Mouse (Mus musculus): ENCODE results near the gene Foxg1. TPM values are rescaled to one million over a fixed set of nuclear protein-coding genes. Genes with fewer than 3 reads are reported as not detected.
A peak's percentile ranks its signal among the peaks of the same experiment; 100 is the strongest.

Gene Foxg1
- polyA plus RNA-seq, 1 experiment, result 4.8 TPM

DNA sequence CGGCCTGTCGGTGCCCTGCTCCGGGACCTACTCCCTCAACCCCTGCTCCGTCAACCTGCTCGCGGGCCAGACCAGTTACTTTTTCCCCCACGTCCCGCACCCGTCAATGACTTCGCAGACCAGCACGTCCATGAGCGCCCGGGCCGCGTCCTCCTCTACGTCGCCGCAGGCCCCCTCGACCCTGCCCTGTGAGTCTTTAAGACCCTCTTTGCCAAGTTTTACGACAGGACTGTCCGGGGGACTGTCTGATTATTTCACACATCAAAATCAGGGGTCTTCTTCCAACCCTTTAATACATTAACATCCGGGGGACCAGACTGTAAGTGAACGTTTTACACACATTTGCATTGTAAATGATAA lies 3.2 kb downstream of the Foxg1 start:
- 16% methylated on average over 23 of the region's 23 CpGs for WGBS
- H3K4me3 ChIP-seq (ENCODE audit: control insufficient read depth, insufficient read depth, low read length), result peak overlapping the region; percentile 25; the same call in 1 of the 2 replicates
- no peak for TF ChIP-seq POLR2A (IDR thresholded peaks at IDR 0.05; ENCODE audit: control insufficient read depth, extremely low read depth, insufficient read depth, low read length, poor library complexity)
- TF ChIP-seq CTCF (IDR thresholded peaks at IDR 0.05; ENCODE audit: borderline replicate concordance, control insufficient read depth, extremely low read depth, insufficient read depth, low read length, poor library complexity), result no peak

GRCm38 (mm10) chr12:49386081-49386805 lies 3.8 kb downstream of the Foxg1 start:
- Histone ChIP-seq H3K36me3 (ENCODE audit: control insufficient read depth, insufficient read depth, low read length) (no peaks in the 10 kb centered on the region), H3K27ac (ENCODE audit: control insufficient read depth, insufficient read depth, low read length) (no peak overlapping the region), H3K27me3 (ENCODE audit: control insufficient read depth, insufficient read depth, low read length) (peaks cover 7% of the 10 kb centered on the region; the same call in 1 of the 2 replicates), H3K4me3 (ENCODE audit: control insufficient read depth, insufficient read depth, low read length) (no peak overlapping the region), H3K4me1 (replicated peaks; ENCODE audit: control insufficient read depth, insufficient read depth, low read length) (no peaks in the 10 kb centered on the region)
- TF ChIP-seq CTCF (IDR thresholded peaks at IDR 0.05; ENCODE audit: borderline replicate concordance, control insufficient read depth, extremely low read depth, insufficient read depth, low read length, poor library complexity), result no peak
- no peak for TF ChIP-seq POLR2A (IDR thresholded peaks at IDR 0.05; ENCODE audit: control insufficient read depth, extremely low read depth, insufficient read depth, low read length, poor library complexity)
- 21% methylated on average over 10 of the region's 10 CpGs for WGBS
- no peak for DNase-seq

More for the DNA sequence above, 3.2 kb downstream of the Foxg1 start:
- Histone ChIP-seq H3K36me3 (ENCODE audit: control insufficient read depth, insufficient read depth, low read length) (no peaks in the 10 kb centered on the region), H3K27ac (ENCODE audit: control insufficient read depth, insufficient read depth, low read length) (no peak overlapping the region), H3K27me3 (ENCODE audit: control insufficient read depth, insufficient read depth, low read length) (peaks cover 5% of the 10 kb centered on the region; the same call in 1 of the 2 replicates), H3K4me1 (replicated peaks; ENCODE audit: control insufficient read depth, insufficient read depth, low read length) (no peaks in the 10 kb centered on the region)
- DNase-seq, result no peak

GRCm38 (mm10) chr12:49387856-49388598 lies 5.6 kb downstream of the Foxg1 start:
- WGBS, result 35% methylated on average over 2 of the region's 2 CpGs
- DNase-seq, result no peak
- peaks cover 12% of the 10 kb centered on the region; the same call in 1 of the 2 replicates for H3K27me3 ChIP-seq (ENCODE audit: control insufficient read depth, insufficient read depth, low read length)

DNA sequence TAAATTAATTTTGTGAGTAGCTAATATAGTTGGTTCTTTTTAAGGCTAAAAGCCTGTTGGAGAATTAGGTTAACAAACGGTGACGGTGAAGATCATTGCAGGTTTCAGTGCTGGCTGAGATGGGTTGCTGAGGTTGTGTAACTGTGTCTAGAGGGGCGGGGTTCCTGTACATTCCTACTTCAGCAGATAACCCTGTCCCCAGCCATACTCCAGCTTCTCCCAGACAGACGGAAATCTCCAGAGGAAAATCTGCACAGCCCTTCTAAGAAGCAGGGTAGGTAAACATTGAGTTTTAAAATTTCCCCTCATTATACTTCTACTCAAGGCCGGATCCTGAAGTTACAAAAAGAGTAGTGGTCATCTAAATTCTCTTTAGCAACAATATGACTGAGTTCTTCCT lies 7.2 kb downstream of the Foxg1 start:
- WGBS, result 12% methylated on average over 5 of the region's 5 CpGs
- Histone ChIP-seq H3K4me3 (ENCODE audit: control insufficient read depth, insufficient read depth, low read length) (no peak overlapping the region), H3K27me3 (ENCODE audit: control insufficient read depth, insufficient read depth, low read length) (peaks cover 8% of the 10 kb centered on the region; the same call in 1 of the 2 replicates), H3K27ac (ENCODE audit: control insufficient read depth, insufficient read depth, low read length) (no peak overlapping the region), H3K4me1 (replicated peaks; ENCODE audit: control insufficient read depth, insufficient read depth, low read length) (no peaks in the 10 kb centered on the region), H3K36me3 (ENCODE audit: control insufficient read depth, insufficient read depth, low read length) (no peaks in the 10 kb centered on the region)
- TF ChIP-seq POLR2A (IDR thresholded peaks at IDR 0.05; ENCODE audit: control insufficient read depth, extremely low read depth, insufficient read depth, low read length, poor library complexity) (no peak), CTCF (IDR thresholded peaks at IDR 0.05; ENCODE audit: borderline replicate concordance, control insufficient read depth, extremely low read depth, insufficient read depth, low read length, poor library complexity) (no peak)
- DNase-seq, result no peak

More at GRCm38 (mm10) chr12:49387856-49388598, 5.6 kb downstream of the Foxg1 start:
- H3K4me3 ChIP-seq (ENCODE audit: control insufficient read depth, insufficient read depth, low read length), result no peak overlapping the region
- H3K27ac ChIP-seq (ENCODE audit: control insufficient read depth, insufficient read depth, low read length), result no peak overlapping the region
- H3K36me3 ChIP-seq (ENCODE audit: control insufficient read depth, insufficient read depth, low read length), result no peaks in the 10 kb centered on the region
- no peak for TF ChIP-seq POLR2A (IDR thresholded peaks at IDR 0.05; ENCODE audit: control insufficient read depth, extremely low read depth, insufficient read depth, low read length, poor library complexity)
- no peak for TF ChIP-seq CTCF (IDR thresholded peaks at IDR 0.05; ENCODE audit: borderline replicate concordance, control insufficient read depth, extremely low read depth, insufficient read depth, low read length, poor library complexity)
- no peaks in the 10 kb centered on the region for H3K4me1 ChIP-seq (replicated peaks; ENCODE audit: control insufficient read depth, insufficient read depth, low read length)

DNA sequence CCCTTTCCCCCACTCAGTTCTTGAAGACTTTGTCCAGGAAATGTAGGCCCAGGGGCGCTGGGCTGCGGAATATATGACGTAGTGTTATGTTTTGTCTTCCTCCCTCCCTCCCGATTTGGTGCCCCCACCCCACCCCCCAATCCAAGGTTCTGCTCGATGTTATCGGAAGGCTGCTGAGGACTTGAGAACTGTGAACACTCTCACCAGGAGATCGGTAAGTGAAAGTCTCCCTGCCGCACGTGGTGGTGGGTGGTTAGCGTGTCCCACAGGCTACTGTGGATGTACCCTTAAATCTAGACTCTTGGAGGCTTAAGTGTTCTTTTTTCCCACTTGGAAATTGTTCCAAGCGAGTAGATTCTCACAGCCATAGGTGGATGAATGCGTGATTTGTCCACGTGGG lies 7.8 kb downstream of the Foxg1 start:
- no peak for DNase-seq
- Histone ChIP-seq H3K4me3 (ENCODE audit: control insufficient read depth, insufficient read depth, low read length) (no peak overlapping the region), H3K27ac (ENCODE audit: control insufficient read depth, insufficient read depth, low read length) (no peak overlapping the region; the same call in 1 of the 2 replicates), H3K4me1 (replicated peaks; ENCODE audit: control insufficient read depth, insufficient read depth, low read length) (no peaks in the 10 kb centered on the region), H3K27me3 (ENCODE audit: control insufficient read depth, insufficient read depth, low read length) (peaks cover 8% of the 10 kb centered on the region; the same call in 1 of the 2 replicates), H3K36me3 (ENCODE audit: control insufficient read depth, insufficient read depth, low read length) (no peaks in the 10 kb centered on the region)
- TF ChIP-seq CTCF (IDR thresholded peaks at IDR 0.05; ENCODE audit: borderline replicate concordance, control insufficient read depth, extremely low read depth, insufficient read depth, low read length, poor library complexity), result no peak
- no peak for TF ChIP-seq POLR2A (IDR thresholded peaks at IDR 0.05; ENCODE audit: control insufficient read depth, extremely low read depth, insufficient read depth, low read length, poor library complexity)
- 10% methylated on average over 13 of the region's 13 CpGs for WGBS

DNA sequence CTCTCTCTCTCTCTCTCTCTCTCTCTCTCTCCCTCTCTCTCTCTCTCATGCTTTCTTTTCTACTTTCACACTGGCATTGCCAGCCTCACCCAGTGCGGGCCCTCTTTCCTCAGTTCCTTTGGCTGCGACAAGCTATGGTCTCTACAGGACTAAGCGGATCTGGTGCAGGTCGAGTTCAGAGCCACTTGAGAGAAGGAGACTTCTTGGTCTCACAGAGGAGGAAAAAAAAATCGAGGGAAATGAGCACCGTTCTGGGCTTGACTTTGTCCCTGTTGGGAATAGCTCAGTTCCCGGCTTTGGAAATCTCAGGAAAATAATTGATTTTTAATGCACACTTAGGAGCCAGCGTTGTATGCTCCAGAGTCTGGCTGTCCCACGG lies 8.5 kb downstream of the Foxg1 start:
- no peak for DNase-seq
- no peak overlapping the region for H3K4me3 ChIP-seq (ENCODE audit: control insufficient read depth, insufficient read depth, low read length)

More for the DNA sequence above, 8.5 kb downstream of the Foxg1 start:
- 12% methylated on average over 9 of the region's 9 CpGs for WGBS
- peaks cover 8% of the 10 kb centered on the region; the same call in 1 of the 2 replicates for H3K27me3 ChIP-seq (ENCODE audit: control insufficient read depth, insufficient read depth, low read length)
- no peaks in the 10 kb centered on the region for H3K36me3 ChIP-seq (ENCODE audit: control insufficient read depth, insufficient read depth, low read length)
- H3K27ac ChIP-seq (ENCODE audit: control insufficient read depth, insufficient read depth, low read length), result peak overlapping the region; percentile 39; the same call in 1 of the 2 replicates
- H3K4me1 ChIP-seq (replicated peaks; ENCODE audit: control insufficient read depth, insufficient read depth, low read length), result no peaks in the 10 kb centered on the region
- no peak for TF ChIP-seq POLR2A (IDR thresholded peaks at IDR 0.05; ENCODE audit: control insufficient read depth, extremely low read depth, insufficient read depth, low read length, poor library complexity)
- no peak for TF ChIP-seq CTCF (IDR thresholded peaks at IDR 0.05; ENCODE audit: borderline replicate concordance, control insufficient read depth, extremely low read depth, insufficient read depth, low read length, poor library complexity)

Data from thymus, adult 2 months (tissue).